Mouse (Mus musculus) monocyte, adult 5-6 weeks (primary cell): ENCODE results near the gene Hspb3. TPM values are rescaled to one million over a fixed set of nuclear protein-coding genes. Genes with fewer than 3 reads are reported as not detected.

Experiments used
- total RNA-seq: library from RNA; stranded (forward); fragments of 200-1000, 200-491, 200-594 nt; gene quantifications from 3 replicates; pipeline ENCODE4 v1.2.3, GENCODE M21; 2017

The Hspb3 gene
- total RNA-seq, 1 experiment from 2014 or later = not detected

Other genes with a start within 250 kb of the Hspb3 start
- 88.0 to 99.7 TPM (median 95.7 TPM) in 3 replicates for gene Snx18, start 45.1 kb downstream of the Hspb3 start, total RNA-seq
- 8.4 to 11.4 TPM (median 11.3 TPM) in 3 replicates for gene Arl15, start 130.8 kb upstream of the Hspb3 start, total RNA-seq